Mouse (Mus musculus): ENCODE results near the gene AU021092.

Gene AU021092

DNA sequence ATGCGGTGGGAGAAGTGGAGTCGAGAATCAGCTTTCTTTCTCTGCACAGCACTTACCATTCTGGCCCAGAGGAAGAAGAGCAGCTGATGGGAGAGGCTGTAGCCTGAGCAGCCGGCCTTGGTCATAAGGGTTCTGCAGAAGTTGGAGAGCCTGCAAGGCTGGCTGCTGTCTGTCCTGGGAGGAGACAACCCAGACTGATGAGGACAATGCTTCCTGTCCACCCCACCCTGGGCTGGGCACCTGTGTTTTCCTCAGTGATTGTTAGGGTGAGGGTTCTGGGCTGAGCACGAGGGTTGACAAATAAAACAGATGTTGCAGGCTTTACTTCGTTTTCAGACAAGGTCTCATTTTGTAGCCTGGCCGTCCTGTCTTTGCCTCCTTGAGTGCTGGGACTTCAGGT is 5.4 kb downstream of the AU021092 start:
- no peak for ATAC-seq (ENCODE audit: insufficient number of reproducible peaks, low FRiP score, low TSS enrichment)

DNA sequence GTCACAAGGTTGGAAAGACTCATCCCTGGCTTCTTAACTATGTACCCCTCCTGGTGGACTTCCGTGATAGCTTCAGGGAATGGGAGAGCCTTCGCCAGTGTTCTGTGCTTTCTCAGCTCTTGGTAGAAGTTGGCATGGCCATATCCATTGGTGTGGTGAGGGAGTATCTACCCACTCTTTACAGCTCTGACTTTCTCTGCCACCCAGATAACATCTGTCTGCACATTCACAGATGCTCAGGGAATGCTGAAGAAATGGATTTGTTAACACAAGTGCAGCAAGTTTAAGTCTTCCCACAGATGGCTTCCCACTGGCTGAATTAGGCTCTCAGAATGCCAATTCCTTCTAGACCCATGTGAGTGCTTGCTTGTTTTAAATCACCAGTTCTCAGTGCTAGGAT is 8.0 kb downstream of the AU021092 start:
- no peak for ATAC-seq (ENCODE audit: insufficient number of reproducible peaks, low FRiP score, low TSS enrichment)

DNA sequence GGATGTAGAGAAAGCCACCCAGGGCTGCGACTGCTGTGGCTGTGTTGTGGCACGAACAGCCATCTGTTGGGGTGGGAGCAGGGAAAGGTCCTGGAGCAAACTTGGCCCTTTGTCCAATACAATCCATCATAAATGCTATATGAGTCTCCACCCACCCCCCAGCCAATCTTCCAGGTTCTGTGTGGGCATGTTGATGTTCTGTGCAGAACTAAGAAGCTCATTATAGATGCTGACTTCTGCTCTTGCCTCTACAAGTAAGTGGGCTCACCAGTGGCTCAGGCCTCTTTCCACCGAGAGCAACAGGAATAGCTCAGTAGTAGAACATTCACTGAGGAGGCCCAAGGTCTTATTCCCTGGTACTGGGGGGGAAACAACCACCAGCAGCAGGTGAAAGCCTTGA is 9.9 kb downstream of the AU021092 start:
- ATAC-seq (ENCODE audit: insufficient number of reproducible peaks, low FRiP score, low TSS enrichment): no peak

DNA sequence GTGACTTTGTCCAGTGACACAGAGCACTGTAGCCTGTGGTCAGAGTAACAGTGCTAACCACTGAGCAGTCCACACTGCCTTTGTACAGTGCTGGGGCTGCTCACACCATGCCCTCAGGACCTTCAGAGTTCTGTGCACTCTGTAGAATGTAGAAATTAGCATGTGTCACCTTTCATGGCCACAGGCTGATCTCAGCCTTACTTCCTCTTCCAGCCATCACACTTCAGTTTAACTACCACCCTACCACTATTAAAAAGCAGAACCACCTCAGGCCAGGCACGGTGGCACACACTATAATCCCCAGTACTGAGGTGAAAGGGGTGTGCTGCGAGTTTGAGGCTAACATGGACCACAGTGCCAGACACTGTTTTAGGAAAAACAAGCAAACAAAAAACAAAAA is 11.7 kb downstream of the AU021092 start:
- ATAC-seq (ENCODE audit: insufficient number of reproducible peaks, low FRiP score, low TSS enrichment): no peak

DNA sequence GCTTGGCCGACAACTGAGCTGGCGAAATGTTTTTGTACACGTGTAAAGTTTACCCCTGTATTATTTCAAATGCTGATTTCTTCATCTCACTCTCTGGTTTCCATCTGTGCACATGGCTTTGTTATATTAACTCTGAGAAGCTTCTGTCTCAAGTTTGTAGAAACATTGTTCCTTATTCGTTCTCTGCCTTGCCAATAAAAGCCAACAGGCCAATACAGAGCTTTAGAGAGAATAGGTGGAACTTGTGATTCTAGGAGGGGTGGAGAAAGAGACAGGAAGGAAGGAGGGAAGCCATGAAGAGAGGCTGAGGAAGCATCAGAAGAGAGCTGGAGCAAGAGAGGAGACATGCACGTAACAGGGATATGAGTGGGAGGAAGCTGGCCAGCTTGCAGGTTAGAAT is 16.0 kb downstream of the AU021092 start:
- no peak for ATAC-seq (ENCODE audit: insufficient number of reproducible peaks, low FRiP score, low TSS enrichment)

DNA sequence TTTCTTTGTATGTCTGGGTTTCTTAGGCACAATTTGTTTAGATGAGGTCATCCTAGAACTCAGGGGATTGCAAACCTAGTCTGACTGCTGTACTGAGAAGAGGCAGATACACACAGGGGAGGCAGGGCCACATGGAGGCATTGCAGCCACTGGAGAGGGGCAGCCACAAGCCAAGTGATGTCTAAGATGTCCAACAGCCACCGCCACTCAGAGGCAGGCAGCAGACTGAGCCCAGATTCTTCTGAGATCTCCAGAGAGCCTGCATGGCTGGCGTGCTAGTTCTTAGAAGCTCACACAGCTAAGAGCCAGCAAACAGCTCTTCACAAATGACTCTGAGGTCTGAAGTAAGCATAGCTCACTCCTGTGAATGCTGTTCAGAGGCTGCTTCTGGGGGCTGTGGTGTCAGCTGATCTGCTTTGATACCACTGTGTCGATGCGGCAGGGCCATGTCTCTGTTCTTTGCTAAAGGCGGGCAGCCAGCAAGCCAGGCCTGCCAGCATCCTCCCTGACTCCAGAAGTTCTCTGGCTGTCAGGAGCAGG is 16.6 kb downstream of the AU021092 start:
- ATAC-seq (ENCODE audit: insufficient number of reproducible peaks, low FRiP score, low TSS enrichment): no peak

DNA sequence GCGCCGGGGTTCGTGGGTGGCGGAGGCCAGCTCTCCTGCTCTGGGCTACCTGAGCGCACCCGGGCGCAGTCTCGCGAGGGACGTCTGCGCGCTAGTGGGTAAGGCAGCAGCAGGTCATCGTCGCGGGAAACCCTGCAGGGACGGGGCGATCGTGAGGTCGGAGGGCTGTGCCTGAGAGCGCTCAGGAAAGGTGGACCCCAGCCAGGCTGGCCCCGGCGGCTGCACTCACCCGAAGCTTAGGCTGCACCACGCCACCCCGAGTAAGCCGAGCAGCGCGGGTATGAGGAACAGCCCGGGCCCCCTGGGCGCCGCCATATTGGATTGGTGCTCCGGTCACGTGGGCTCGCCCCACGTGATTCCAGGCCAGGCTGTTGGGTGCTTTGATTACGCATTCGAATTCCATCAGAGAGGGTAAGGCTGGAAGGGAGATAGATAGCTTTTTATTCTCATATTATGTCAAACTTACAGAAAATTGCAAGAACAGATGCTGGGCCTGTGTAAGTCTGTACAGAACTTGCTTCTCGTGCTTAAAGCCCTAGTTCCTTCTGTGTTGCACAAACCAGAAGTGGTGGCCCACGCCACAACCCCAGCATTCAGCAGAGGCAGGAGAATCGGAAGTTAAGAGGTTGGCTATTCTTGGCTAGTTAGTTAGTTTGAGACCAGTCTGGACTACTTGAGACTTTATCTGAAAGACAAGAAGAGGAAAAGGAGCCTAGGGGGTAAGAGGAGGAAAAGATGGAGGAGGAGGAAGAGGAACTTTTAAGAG is 18.2 kb downstream of the AU021092 start, which contains the start of gene Nagpa:
Gene Nagpa, minus strand, starts transcription at position 345 of the 766 bp plus-strand sequence.
- ATAC-seq (ENCODE audit: insufficient number of reproducible peaks, low FRiP score, low TSS enrichment): peak; percentile 78

DNA sequence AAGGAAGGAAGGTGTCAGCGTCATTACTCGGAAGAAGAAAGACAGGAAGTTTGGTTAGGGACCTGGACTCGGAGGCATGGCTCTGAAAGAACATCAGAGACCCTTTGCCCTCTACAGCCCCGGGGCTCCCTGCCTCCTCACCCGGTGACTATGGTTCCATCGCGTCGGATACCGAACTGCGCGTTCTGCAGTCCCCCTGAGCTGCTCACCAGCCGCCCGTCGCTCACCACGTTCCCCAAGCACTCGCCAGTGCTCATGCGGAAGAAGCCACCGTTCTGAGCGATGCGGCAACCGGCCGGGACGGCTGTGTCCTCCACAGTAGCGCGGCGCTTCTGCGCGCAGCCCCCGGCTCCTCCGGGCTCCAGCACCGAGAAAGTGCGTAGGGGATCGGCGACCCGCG is 18.9 kb downstream of the AU021092 start:
- 0 out of 2 replicates have a peak, but pooled peaks have one; percentile 2 for ATAC-seq (ENCODE audit: insufficient number of reproducible peaks, low FRiP score, low TSS enrichment)

DNA sequence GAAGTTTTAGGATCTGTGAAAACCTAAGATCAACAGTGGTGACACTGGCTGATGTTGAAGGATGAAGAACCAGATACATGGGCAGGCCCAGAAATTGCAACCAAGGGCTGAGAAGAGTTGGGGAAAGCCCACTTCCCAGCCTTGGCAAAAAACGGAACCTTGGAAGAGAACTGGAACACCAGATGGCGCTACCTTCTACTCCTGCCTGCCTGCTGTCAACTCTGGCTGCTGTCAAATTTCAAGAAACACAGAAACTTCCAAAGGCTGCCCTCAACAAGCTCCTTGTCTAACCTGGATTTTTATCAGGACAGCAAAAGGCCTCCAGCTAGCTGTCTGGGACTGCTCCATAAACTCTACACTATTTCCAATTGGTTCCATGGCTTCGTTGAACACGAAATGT is 19.4 kb downstream of the AU021092 start:
- ATAC-seq (ENCODE audit: insufficient number of reproducible peaks, low FRiP score, low TSS enrichment): no peak

DNA sequence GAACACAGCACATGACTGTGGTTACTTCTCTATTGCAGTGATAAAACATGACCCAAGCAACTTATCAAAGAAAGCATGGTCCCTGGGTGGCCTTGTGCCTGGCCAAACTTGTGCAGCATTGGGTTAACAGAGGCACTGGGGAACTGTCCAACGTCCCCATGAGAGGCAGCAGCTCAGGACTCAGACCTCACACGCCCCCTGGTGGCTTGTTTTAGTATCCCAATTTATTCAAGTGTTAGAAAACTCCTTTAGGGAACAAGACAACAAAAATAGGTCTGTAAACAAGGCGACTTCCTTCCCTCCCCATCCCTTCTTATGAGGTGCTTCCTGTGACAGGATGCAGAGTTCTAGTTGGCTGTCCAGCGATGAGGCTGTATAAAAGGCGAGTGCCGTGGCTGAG is 27.0 kb downstream of the AU021092 start:
- no peak for ATAC-seq (ENCODE audit: insufficient number of reproducible peaks, low FRiP score, low TSS enrichment)

DNA sequence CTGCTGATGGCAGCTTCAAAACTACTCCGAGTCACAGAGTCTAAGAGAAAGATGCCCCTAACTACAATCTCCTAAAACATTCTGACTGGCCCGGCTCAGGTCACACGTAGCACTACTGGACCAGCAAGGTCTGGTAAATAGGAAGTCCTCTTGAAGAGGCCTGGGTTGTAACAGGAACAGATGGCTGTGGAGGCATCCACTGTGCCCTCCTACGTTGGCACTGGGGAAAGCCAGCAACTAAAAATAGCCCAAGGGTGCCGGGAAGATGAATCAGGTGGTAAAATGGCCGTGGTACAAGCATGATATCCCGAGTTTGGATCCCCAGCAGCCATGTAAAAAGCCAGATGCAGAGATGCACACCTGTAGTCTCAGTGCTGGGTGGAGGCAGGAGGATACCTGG is 35.9 kb downstream of the AU021092 start:
- peak; percentile 29; the same call in 1 of the 2 replicates for ATAC-seq (ENCODE audit: insufficient number of reproducible peaks, low FRiP score, low TSS enrichment)

DNA sequence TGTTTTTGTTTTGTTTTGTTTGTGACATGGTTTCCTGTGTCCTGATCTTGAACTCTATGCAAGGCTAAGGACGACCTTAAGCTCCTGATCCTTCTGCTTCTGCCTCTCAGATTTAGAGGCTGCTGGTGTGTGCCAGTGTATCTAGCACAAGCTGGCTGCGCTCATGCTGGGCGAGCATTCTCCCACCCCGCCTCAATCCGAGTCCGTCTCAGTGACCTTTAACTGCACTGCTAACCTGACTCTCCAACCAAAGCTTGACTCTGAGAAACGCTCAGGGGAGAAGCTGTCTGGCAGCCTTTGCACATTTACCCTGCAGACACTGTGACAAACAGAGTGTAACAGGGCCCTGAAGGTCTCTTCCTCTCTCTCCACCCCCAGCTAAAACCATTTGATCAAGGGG is 36.4 kb downstream of the AU021092 start:
- no peak for ATAC-seq (ENCODE audit: insufficient number of reproducible peaks, low FRiP score, low TSS enrichment)

DNA sequence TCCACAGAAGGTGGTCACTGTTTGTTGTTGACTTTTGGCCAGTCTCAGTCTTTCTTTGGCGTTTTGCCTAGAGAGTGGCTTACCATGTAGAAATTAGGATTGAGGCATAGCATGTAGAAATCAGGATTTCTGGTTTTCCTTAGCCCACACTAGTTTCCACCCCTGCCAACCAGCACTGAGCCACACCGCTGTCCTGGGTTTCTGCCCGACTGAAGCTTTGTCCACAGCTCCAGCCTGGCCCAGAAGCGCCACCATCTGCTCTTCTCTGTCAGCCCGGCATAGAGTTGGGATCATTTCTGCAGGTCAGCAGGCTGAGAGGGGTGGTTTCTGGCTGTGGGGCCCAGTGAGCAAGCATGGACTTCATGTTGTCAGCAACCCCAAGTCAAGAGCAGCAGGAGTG is 37.1 kb downstream of the AU021092 start:
- ATAC-seq (ENCODE audit: insufficient number of reproducible peaks, low FRiP score, low TSS enrichment): no peak

DNA sequence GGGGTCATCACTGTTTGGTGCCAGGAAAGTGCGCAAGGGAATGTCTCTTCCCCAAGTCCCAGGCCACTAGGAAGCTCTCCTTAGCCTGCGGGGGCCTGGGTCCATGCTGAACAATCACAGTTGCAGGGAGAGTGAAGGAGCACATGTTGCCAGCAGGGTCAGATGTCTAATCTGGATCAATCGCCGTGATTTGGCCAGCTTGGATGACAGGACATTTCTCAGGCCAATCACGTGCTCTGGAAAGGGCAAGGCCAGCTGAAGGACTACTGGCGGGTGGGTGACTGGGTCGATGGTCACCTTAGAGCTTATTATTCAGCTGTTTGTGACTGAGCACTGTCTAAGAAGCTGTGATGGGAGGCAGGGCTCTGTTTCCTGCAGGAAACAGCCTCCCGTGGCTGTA is 38.0 kb downstream of the AU021092 start:
- ATAC-seq (ENCODE audit: insufficient number of reproducible peaks, low FRiP score, low TSS enrichment): no peak

DNA sequence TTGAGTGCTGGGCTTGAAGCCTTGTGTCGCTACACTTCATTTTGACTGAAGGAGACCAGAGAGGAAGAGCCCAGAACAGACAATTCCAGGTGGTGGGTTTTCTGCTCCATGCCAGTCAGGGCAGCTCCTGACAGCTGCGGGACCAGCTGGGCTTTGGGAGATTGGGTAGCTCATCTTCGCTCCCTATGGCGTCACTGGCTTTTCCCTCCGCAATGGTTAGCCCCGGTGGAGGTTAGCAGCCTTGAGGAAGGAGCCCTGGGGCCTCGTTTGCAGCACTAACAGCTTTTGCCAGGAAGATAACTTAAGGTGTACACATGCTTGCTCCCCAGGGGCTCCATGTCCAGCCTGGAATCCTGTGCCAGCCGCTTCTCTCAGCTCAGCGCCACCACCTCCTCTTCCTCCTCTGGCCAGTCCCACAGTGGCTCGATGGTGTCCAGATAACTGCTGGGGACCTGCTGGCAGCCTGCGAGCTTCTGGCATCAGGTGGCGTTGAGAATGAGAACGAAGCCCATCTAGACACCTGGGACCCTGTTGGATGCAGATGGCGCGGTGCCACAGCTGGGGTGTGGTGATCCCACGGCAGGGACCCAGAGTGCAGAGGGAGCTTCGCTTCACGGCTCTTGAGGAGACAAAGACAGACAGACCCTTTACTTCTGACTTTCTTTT is 38.7 kb downstream of the AU021092 start:
- peak; percentile 21; the same call in 1 of the 2 replicates for ATAC-seq (ENCODE audit: insufficient number of reproducible peaks, low FRiP score, low TSS enrichment)

DNA sequence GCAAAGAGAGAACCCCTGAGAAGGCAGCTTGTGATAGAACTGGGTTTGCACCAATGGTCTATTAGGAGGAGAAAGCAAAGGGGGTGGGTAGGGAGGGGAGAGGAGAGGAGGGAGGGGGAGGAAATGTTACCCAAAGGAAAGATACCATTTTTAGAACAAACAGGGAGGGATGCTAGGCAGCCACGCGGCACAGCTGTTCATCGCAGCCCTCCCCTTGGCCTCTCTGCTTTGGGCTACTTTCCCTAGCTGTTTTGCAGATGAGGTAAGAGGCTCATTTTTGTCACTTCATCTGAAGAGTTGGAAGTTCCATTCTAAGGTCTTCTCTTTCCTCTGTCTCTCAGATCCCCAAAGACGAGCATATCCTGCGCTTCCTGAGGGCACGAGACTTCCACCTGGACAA is 49.5 kb downstream of the AU021092 start:
- ATAC-seq (ENCODE audit: insufficient number of reproducible peaks, low FRiP score, low TSS enrichment): no peak

DNA sequence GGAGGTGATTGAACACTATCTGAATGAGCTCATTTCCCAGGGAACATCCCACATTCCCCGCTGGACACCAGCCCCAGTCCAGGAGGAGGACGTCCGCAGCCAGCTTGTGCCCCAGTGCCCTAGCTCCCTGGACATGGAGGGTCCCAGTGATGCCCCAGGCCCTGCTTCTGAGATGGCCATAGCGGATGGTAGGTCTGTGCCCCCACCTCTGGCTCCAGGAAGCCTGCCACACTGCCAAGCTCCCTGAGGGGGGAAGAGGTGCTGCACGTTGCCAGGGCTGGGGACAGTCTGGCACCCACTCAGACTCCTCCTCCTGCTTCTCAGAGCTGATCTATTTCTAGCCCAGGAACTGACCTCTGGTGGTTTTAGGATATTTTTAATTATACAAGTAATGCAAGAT is 53.3 kb downstream of the AU021092 start:
- 0 out of 2 replicates have a peak, but pooled peaks have one; percentile 31 for ATAC-seq (ENCODE audit: insufficient number of reproducible peaks, low FRiP score, low TSS enrichment)

DNA sequence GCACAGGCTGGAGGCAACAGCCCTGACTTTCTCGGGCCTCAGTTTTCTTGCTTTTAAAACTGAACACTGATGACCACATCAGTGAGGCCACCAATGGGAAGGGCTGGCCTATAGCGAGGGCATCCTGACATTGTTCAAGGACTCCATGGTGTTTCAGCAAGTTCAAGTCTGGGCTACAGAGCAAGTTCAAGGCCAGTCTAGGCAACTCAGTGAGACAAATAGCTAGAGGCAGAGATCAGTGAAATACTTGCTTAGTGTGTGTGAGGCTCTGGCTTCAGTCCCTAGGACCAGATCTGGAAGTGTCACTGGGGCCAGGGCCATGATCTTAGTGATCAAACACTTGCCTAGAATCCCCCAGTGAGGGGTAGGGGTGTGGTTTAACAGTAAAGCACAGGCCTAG is 54.1 kb downstream of the AU021092 start:
- no peak for ATAC-seq (ENCODE audit: insufficient number of reproducible peaks, low FRiP score, low TSS enrichment)

DNA sequence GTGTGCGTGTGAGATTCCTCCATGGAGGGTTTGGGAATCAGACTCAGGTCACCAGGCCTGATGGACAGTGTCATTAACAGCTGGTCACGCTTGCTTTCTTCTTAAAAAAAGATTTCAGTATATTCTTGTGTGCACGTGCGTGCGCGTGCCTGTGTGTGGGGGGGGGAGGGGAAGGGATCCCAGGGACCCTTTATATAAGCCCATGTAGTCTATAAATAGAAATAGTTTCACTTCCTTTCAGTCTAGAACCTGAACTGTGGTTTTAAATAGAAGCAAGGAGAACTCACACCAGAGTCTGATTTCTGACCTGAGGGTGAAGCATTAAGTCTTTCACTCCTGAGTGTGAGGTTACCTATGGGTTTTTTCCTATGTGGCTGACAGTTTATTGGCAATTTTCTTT is 57.8 kb downstream of the AU021092 start:
- ATAC-seq (ENCODE audit: insufficient number of reproducible peaks, low FRiP score, low TSS enrichment): no peak
